Mouse (Mus musculus) ovary, postnatal 36 days (tissue): Measurements from ENCODE around the gene Ano1.

Experiments
- DNase-seq: peaks from one replicate; pipeline ENCODE4 v3.0.0; 2022; ENCODE audit warnings: low spot score, mixed read lengths

Gene Ano1

DNA sequence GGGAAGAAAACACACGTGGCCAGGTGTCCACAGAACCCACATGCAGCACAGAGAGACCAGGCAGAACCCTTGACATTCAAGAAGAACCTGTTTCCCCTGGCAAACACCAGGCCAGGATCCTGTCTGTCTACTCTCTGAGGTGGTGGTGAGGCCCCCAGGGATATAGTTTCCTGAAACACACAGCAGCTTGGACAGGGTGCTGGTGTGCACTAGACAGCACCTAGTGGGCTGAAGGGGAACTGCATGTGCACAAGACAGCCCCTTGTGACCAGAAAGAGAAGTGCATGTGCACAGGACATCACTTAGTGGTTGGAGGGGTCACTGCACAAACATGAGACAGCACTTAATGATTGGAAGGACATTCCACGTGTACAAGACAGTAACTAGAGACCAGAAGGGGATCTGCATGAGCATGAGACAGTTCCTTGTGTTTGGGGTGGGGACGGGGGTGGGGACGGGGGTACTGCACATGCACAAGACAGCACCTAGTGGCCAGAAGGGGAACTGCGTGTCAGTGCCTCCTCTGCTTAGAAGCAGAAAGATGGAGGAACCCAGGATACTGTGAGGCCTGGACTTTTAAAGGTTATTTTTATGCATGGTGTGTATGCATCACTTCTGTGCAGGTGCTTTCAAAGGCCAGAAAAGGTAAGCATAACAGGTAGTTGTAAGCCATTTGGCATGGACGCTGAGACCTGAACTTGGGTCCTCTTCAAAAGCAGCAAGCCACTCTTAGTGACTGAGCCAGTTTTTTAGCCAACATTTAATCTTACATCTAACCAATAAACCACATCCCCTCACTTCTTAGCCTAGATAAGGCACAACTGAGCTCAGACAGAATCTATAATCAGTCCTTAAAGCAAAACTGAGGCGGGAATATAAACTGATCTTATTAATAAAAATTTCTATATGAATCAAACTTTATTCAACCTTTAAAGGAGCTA, 54.7 kb downstream of the Ano1 start:
- DNase-seq: no peak

DNA sequence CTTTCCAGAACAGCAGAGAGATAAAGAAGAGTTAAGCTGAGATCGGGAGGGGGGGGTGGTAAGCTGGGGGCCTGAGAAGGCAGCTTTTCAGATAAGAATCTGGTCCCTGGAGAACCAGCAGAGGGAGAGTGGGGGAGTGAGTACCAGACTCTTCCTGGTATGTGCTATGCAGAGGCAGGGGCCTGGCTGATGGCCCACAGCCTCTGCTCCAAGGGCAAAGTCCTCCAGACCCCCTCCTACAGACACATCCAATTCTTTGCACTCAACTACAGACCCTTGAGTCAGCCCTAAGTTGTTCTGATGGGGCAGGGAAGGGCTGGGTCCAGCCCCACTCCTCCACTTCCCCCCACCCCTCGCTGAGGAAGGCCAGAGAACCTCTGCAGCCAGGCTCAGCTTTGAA, 61.9 kb downstream of the Ano1 start:
- DNase-seq: no peak

DNA sequence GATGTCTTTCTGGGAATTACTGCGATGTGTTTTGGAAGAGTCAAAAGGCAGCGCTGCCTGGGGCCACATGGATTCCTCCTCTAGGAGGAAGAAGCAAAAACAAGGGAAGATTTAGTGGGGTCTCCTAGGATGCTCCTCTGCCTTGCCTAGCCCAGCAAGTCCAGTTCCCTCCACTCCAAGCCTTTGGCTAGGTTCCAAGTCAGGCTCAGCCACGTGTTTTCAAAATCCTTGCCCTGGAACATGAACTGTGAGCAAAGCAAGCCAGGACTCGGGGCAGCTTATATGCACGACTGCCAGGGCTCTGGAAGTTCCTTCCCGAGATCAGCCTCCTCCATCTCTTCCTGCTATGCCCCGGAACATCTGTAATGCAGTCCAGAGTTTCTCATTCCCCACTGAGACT, 62.6 kb downstream of the Ano1 start:
- no peak for DNase-seq

DNA sequence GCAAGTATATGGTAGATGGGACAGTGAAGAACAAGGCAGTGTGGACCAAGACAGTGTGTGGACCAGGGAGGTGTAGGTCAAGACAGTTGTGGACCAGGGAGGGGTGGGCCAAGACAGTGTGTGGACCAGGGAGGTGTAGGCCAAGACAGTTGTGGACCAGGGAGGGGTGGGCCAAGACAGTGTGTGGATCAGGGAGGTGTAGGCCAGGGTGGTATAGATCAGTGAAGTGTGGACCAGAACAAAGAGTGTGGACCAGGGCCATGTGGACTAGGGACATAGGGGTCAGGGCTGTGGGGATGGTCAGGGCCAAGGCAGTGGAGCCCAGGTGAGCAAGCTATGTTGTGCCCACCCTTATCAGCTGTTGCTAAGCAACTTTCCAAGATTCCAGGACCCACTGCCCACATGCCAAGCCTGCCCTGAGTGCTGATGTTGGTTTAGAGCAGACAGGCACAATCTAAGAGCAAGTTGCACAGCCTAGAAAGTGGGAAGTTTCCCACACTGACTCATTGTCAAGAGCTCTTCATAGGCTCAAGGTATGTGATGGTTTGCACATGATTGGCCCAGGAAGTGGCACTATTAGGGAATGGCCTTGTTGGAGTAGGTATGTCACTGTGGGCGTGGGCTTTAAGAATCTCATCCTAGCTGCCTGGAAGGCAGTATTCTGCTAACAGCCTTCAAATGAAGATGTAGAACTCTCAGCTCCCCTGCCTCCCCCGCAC, 64.0 kb downstream of the Ano1 start:
- no peak for DNase-seq

DNA sequence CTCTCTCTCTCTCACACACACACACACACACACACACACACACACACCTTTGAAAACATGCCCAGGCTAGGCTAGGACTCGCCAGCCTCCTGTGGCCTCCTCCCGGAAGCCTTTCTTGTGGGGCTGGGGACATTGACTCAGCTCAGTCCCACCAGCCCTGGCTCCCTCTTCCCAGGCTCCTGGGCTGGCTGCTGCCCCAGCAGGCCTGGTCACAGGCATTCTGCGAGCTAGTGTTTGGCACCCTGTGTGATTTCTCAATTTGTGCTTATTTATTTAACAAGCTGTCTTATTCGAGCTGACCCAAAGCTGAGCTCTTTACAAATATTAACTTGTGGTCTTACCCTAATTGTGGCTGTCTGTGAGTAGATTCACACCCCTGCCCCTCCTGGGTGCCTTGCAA, 66.8 kb downstream of the Ano1 start:
- DNase-seq: no peak

DNA sequence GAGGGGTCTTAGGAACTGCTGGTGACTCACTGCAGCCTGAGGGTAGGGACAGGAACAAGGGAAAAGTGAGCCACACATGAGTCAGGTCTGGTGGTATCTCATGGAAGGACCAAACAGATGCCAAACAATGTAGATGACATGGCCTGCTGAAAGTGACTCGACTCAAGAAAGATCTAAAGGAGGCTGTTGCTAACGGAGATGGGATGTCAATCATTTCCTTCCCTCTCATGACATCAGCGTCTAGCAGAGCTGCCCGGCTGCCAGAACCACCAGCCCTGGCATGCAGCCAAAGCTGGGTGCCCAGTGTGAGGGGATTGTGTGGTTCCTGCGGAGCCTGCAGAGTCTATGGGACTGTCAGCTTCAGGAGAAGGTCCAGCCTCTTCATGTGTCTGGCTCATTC, 67.3 kb downstream of the Ano1 start:
- DNase-seq: no peak

DNA sequence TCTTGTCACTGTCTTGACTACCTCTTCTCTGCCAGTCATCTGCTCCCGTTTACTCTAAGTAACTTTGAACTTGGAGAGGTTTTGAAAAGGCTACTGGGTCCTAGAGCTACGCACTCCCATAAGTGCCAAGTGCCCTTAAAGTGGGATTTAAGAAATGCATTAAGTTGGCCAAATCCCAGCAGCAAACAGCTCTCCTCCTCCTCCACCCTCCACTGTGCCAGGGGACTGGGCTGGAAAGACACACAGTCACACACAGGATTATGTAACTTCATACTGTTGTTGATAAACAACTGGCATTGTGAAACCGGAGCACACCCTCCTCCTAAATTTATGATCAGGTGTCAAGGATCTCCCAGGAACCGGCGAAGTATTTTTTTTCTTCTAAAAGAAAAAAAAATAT, 71.7 kb downstream of the Ano1 start:
- DNase-seq: no peak

DNA sequence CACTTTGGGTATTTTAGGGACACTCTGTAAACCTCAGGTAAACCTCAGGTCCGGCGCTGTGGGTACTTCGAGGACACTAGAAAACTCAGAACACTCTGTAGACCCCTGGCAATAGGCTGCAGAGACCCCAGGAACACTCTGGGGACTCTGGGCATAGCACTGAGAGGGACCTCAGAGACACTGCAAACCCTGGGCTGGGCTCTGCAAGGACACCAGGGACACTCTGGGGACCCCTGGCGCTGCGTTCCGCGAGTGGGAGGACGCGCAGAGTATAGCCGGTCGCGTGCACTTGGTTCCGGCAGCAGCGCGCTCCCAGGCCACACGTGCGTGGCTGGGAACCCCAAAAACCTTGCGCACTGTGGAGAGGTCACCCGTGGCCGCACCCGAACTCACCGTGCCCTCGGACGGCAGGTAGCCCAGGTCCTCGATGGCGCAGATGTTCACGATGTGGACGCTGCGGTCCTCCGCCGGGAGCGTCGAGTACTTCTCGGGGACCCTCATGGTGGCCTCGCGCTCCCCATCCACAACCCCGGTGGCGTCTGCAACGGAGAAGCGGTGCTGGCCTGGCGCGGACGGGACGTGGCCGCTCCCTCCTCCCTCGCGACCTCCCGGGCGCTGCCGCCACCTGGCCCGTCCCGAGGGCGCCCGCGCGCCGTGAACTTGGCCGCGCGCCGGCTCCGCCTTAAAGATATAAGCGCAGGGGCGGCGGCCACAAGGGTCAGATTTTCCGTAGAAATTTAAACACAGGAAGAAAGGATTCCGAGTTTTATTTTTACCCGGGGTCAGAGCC, 73.3 kb downstream of the Ano1 start:
- DNase-seq: peak; percentile 62

DNA sequence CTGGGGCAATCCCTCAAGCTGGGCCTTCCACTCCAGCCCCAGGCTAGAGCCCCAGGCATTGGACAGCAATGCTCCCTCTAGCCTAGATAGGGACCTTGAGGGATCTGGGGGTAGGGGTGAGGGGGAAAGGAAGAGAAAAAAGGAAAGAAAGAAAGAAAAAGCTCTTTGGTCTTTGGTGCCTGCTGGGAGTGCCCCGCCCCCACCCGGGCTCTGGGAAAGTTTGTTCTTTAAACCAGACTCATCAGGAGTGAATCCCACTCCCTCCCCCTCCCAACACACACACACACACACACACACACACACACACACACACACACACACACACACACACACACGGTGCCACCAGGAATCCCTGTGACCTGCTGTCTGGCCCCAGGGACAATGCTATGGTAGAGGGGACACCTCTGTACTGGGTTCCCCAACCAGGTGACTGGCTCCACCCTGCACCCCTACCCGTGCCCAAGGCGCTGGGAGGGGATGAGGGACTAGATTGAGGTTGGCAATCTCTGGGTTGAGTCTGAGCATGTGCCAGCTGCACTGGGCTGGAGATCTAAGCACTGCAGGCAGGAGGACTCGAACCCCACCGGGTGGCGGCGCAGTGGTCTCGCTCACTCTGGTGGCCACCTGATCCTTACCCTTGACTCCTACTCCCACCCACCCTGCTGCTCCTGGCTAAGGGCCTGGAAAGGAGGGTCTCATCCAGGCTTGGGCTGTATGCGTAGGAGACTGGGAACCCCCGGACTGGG, 74.3 kb downstream of the Ano1 start:
- no peak for DNase-seq

DNA sequence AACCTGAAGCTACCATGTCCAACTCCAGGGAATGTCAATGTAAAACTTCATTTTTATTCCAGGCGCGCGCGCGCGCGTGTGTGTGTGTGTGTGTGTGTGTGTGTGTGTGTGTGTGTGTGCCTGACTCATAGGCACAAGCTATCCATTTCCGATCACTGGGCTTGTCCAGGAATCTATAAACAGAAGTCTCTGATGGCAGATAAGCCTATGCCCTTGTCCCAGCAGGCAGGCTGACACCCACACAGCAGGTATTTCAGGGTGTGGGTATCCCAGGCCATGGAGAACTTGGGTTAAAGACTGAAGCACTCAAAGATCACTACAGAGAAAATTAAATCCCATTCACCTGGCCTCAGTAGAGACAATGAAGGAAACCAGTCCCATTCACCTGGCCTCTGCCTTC, 76.1 kb downstream of the Ano1 start:
- DNase-seq: no peak

DNA sequence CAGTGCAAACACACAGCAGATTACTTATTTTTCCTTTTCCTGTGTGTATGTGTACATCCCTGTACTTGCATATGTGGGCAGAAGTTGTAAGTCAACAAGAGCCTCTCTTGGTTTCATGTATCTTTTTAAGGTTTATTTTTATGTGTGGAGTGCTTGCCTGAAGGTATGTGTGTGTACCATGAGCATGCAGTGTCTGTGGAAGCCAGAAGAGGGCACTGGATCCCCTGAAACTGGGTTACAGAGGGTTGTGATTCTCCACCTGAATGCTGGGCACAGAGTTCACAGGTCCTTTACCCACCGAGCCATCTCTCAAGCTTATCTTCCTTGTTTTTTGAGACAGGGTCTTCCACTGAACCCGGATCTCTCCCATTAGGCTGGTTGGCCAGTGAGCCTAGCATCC, 81.9 kb downstream of the Ano1 start:
- no peak for DNase-seq

DNA sequence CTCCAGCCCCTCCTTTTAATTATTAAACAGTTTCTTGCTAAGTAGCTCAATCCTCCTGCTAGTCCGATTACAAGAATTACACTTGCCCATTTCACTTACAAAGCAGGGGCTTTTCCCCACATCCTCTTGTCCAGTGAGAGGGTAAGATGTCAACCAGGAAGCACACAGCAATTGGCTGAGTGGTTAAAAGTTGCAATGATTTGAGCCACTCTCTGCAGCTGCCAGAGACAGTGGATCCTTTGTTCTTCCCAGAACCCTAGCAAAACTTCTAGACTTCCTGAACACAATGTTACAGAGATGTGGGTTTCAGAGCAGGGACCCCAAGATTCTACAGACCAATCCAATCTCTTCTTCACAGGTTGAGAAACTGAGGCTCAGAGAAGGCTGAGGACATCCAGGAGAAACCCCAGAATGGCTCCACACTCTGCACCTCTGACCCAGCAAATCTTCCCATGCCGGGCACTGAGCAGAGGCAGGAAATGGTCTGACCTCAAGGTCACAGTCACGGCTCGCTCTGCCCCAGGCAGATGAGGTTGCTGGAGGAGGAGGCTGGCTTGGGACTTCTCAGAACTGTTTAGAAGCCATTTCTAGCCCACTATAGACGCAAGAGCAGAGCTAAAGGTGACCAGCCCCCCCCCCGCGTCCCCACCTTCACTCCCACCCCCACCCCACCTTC, 83.0 kb downstream of the Ano1 start:
- no peak for DNase-seq

DNA sequence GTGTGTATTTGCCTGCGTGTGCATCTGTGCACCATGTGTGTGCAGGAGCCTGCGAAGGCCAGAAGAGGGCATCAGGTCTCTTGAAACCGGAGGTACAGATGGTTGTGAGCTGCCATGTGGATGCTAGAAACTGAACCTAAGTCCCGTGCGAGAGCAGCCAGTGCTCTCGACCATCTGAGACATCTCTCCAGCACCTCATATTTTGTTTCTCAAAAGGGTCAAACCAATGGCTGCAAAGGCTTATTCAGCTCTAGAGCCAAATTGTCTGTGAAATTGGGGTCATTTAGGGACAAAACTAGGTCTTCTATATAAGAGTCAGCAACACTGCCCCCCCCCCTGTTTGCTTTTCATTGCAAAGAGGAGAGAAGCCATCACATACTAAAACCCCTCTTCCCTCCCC, 84.7 kb downstream of the Ano1 start:
- DNase-seq: no peak

DNA sequence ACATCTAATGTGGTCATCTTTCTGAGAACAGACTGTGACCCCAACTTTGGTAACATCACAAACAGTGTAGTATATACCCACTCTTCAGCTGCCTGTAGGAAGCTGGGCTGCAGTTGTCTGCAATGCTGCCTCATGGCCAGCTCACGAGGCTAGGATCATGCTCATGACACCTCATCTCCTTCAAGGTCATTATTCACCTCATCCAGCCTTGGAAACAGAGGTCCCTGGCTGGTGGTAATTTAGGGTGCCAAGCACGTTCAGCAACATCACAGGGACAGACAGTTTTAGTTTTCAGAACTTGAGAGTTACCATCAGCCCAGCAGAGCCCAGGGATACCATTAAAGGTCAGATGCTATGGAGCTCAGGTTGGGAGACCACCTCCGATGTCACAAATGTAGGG, 86.2 kb downstream of the Ano1 start:
- no peak for DNase-seq

DNA sequence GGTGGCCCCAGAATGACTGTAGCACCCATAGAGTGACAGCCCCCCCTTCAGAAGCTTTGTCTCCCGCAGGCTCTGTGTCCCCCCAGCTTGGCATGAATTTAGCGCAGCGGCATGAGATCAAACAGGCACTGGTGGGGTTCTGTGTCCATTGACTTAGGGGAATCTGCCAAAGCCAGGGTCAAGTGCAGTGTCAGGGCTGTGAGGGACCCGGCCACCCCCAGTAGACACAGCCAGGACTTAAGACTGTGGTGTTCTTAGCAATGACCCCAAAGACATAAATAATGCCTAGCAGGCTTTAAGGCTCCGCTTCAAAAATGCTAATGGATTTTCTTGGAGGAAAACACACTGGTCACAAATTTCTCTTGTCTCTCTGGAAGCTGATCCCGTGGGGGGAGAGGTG, 88.2 kb downstream of the Ano1 start:
- DNase-seq: no peak

DNA sequence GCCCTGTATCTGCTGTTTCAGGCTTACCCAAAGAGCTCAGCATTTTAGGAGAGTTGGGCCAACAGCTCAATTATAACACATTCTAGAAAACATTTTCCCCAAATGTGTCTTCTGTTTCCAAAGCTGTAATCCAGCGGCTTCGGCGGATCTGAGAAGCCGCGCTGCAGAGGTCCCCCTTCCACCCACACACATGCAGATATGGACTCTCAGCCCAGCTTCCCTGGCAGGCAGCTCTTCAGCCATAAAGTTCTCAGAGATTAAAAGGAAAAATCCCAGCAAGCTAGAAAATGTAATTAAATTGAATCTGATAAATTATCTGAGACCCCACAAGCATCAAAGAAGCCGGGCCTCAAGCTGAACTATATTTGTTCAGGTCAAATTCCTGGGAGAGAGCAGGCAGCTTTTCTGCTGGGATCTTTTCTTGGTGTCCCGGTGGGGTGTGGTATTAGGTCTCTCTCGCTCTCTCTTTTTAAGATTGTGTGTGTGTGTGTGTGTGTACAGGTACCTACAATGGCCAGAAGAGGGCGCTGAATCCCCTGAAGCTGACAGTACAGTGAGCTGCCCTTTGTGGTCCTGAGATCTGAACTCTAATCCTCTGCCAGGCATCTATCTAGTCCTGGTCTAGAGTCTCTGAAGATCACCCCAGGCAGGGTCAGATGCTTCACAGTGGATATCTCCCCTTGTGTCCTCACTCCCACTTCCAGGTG, 95.4 kb downstream of the Ano1 start:
- no peak for DNase-seq

DNA sequence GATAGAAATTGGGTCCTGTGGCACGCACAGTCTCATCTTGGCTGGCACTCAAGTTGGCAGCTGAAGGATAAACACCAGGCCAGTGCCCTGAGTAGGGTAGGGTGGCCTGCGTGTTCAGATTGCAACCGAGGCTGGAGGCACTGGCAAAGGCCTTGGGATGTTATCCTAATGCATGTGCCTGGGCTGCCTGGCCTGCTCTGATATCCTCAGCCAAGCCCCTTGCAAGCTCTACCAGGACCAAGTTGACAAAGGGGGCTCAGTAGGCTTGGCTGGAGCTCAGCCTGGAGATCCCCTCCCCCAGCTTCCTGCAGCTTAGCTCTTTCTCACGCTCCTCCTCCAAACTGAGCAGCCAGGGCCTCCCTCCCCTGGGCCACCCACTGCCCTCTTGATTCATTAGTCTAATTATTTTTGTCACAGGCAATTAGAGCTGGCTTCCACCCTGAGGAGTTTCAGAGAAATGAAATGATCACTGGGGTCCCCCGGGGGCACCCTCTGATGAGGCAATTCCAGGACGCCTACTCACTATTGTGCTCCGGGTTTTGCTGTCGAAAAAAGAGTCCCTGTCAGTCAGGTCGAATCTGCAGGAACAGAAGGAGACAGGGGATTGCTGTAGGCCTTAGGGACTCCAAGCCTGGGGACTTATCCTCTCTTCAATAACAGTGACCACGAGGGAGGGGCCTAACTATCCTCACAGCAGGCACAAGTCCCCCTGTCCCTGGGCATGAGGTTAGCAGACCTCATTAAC, 97.9 kb downstream of the Ano1 start:
- peak; percentile 82 for DNase-seq

DNA sequence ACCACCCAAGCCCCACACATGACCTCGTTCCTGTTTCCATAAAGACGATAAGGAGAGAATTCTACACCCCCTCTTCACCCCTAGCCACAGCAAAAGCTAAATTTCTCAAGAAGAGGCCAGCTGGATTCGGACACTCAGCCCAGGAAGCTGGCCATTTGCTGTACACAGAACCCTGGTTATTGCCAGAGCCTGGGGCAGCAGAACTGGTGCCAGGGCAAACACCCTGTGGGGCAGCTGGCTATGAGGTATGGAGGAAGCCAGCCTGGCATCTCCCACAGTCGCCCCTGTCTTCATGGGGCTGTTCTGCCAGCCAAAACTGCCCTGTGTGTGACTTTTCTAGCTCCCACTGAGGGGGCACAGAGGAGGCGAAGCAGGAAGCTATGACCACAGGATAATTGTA, 104.2 kb downstream of the Ano1 start:
- DNase-seq: no peak

DNA sequence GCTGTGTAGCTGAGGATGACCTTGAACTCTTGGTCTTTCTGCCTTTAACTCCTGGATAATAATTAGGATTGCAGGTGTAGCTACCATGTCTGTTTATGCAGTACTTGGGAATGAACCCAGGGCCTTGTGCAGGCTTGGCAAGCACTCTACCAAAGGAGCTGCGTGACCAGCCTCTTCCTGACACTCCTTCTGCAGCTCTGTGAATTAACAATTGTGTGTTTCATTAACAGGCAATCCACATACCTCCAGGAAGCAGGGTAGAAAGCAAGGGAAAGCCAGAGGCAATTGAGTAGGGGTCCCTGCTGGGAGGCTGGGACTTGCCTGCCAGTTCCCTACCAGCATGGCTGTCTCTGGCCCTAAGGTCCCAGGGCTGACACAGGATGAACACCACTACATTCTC, 111.0 kb downstream of the Ano1 start:
- no peak for DNase-seq

DNA sequence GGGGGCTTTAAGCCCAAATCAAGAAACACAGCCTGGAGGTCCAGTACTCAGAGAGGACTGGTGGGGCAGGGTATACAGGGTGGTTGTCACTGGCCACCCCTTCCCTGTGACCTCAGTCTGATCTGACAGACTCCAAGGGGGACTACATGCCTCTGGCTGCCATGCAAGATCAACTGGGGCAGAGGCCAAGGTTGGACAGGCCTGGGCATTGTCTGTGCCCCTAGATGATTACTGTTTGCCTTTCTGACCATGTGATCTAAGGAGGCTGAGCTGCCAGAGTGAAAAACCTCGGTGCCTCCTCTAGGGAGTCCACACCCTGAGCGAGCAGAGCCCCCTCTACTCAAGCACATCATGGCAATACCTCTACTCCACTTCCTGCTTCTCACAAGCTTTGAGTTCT, 115.8 kb downstream of the Ano1 start:
- no peak for DNase-seq
